Mouse (Mus musculus): ENCODE results near the gene Vmp1. TPM values are rescaled to one million over a fixed set of nuclear protein-coding genes. Genes with fewer than 3 reads are reported as not detected.

Gene Vmp1
- polyA plus RNA-seq, 1 experiment from 2014 or later = 119 TPM

GRCm38 (mm10) chr11:86570261-86570746 lies 113.3 kb downstream of the Vmp1 start:
- Histone ChIP-seq H3K27me3 (replicated peaks; ENCODE audit: control insufficient read depth, insufficient read depth, low read length) (no peaks in the 10 kb centered on the region), H3K36me3 (ENCODE audit: control insufficient read depth, insufficient read depth, low read length) (no peaks in the 10 kb centered on the region), H3K27ac (ENCODE audit: low read depth, low read length) (no peak overlapping the region), H3K4me1 (ENCODE audit: control insufficient read depth, insufficient read depth, low read length) (no peaks in the 10 kb centered on the region), H3K9ac (ENCODE audit: low read length) (no peak overlapping the region), H3K9me3 (replicated peaks; ENCODE audit: control insufficient read depth, low read length) (no peaks in the 10 kb centered on the region), H3K4me2 (ENCODE audit: low read length) (no peak overlapping the region), H3K4me3 (ENCODE audit: low read depth, low read length) (no peak overlapping the region)
- no peak for ATAC-seq
- WGBS = 81% methylated on average over 9 of the region's 9 CpGs
- DNase-seq (ENCODE audit: low spot score) = no peak

- no peaks in the 10 kb centered on the region for H3K27me3 ChIP-seq (replicated peaks; ENCODE audit: control insufficient read depth, insufficient read depth, low read length)
- 80% methylated on average over 3 of the region's 3 CpGs for WGBS
- no peak overlapping the region for H3K27ac ChIP-seq (ENCODE audit: low read depth, low read length)
- H3K9me3 ChIP-seq (replicated peaks; ENCODE audit: control insufficient read depth, low read length) = no peaks in the 10 kb centered on the region
- H3K4me2 ChIP-seq (ENCODE audit: low read length) = no peak overlapping the region
- peak; percentile 50 for DNase-seq (ENCODE audit: low spot score)
- no peak overlapping the region for H3K9ac ChIP-seq (ENCODE audit: low read length)
- H3K4me1 ChIP-seq (ENCODE audit: control insufficient read depth, insufficient read depth, low read length) = no peaks in the 10 kb centered on the region
- no peak overlapping the region for H3K4me3 ChIP-seq (ENCODE audit: low read depth, low read length)
- H3K36me3 ChIP-seq (ENCODE audit: control insufficient read depth, insufficient read depth, low read length) = no peaks in the 10 kb centered on the region
- ATAC-seq = no peak
These were observed 115.2 kb downstream of the Vmp1 start for GRCm38 (mm10) chr11:86568425-86568824.

GRCm38 (mm10) chr11:86558258-86558657 lies 125.4 kb downstream of the Vmp1 start:
- H3K9me3 ChIP-seq (replicated peaks; ENCODE audit: control insufficient read depth, low read length) = no peaks in the 10 kb centered on the region
- 82% methylated on average over 4 of the region's 4 CpGs for WGBS
- ATAC-seq (no peak), DNase-seq (ENCODE audit: low spot score) (no peak)
- H3K27me3 ChIP-seq (replicated peaks; ENCODE audit: control insufficient read depth, insufficient read depth, low read length) = no peaks in the 10 kb centered on the region
- no peak overlapping the region for H3K27ac ChIP-seq (ENCODE audit: low read depth, low read length)
- H3K4me2 ChIP-seq (ENCODE audit: low read length) = no peak overlapping the region
- no peak overlapping the region for H3K9ac ChIP-seq (ENCODE audit: low read length)
- H3K36me3 ChIP-seq (ENCODE audit: control insufficient read depth, insufficient read depth, low read length) = peaks cover 13% of the 10 kb centered on the region
- no peaks in the 10 kb centered on the region for H3K4me1 ChIP-seq (ENCODE audit: control insufficient read depth, insufficient read depth, low read length)
- no peak overlapping the region for H3K4me3 ChIP-seq (ENCODE audit: low read depth, low read length)

- Histone ChIP-seq H3K27ac (ENCODE audit: low read depth, low read length) (no peak overlapping the region), H3K4me2 (ENCODE audit: low read length) (no peak overlapping the region), H3K9me3 (replicated peaks; ENCODE audit: control insufficient read depth, low read length) (no peaks in the 10 kb centered on the region), H3K27me3 (replicated peaks; ENCODE audit: control insufficient read depth, insufficient read depth, low read length) (no peaks in the 10 kb centered on the region), H3K4me1 (ENCODE audit: control insufficient read depth, insufficient read depth, low read length) (no peaks in the 10 kb centered on the region), H3K4me3 (ENCODE audit: low read depth, low read length) (no peak overlapping the region), H3K9ac (ENCODE audit: low read length) (no peak overlapping the region), H3K36me3 (ENCODE audit: control insufficient read depth, insufficient read depth, low read length) (peaks cover 5% of the 10 kb centered on the region; the same call in 1 of the 2 replicates)
- WGBS = 94% methylated on average over 6 of the region's 6 CpGs
- DNase-seq (ENCODE audit: low spot score) (no peak), ATAC-seq (no peak)
These were observed 130.1 kb downstream of the Vmp1 start for GRCm38 (mm10) chr11:86553525-86553924.

- Histone ChIP-seq H3K27me3 (replicated peaks; ENCODE audit: control insufficient read depth, insufficient read depth, low read length) (no peaks in the 10 kb centered on the region), H3K4me3 (ENCODE audit: low read depth, low read length) (no peak overlapping the region), H3K9ac (ENCODE audit: low read length) (no peak overlapping the region), H3K4me1 (ENCODE audit: control insufficient read depth, insufficient read depth, low read length) (peaks cover 8% of the 10 kb centered on the region; the same call in 1 of the 2 replicates), H3K36me3 (ENCODE audit: control insufficient read depth, insufficient read depth, low read length) (0 out of 2 replicates have a peak, but pooled peaks cover 2% of the 10 kb centered on the region), H3K9me3 (replicated peaks; ENCODE audit: control insufficient read depth, low read length) (no peaks in the 10 kb centered on the region), H3K27ac (ENCODE audit: low read depth, low read length) (no peak overlapping the region), H3K4me2 (ENCODE audit: low read length) (no peak overlapping the region)
- DNase-seq (ENCODE audit: low spot score) = no peak
- 100% methylated on average over 1 of the region's 1 CpGs for WGBS
- ATAC-seq = no peak
These were observed 136.2 kb downstream of the Vmp1 start for GRCm38 (mm10) chr11:86547412-86547811.

GRCm38 (mm10) chr11:86545556-86545955 lies 138.1 kb downstream of the Vmp1 start:
- Histone ChIP-seq H3K27me3 (replicated peaks; ENCODE audit: control insufficient read depth, insufficient read depth, low read length) (no peaks in the 10 kb centered on the region), H3K9me3 (replicated peaks; ENCODE audit: control insufficient read depth, low read length) (no peaks in the 10 kb centered on the region), H3K4me1 (ENCODE audit: control insufficient read depth, insufficient read depth, low read length) (peaks cover 8% of the 10 kb centered on the region; the same call in 1 of the 2 replicates), H3K9ac (ENCODE audit: low read length) (peak overlapping the region; percentile 37; the same call in 1 of the 2 replicates), H3K4me2 (ENCODE audit: low read length) (peak overlapping the region; percentile 83), H3K4me3 (ENCODE audit: low read depth, low read length) (peak overlapping the region; percentile 96), H3K27ac (ENCODE audit: low read depth, low read length) (no peak overlapping the region), H3K36me3 (ENCODE audit: control insufficient read depth, insufficient read depth, low read length) (no peaks in the 10 kb centered on the region)
- DNase-seq (ENCODE audit: low spot score) = no peak
- ATAC-seq = no peak
- 80% methylated on average over 8 of the region's 8 CpGs for WGBS

- Histone ChIP-seq H3K4me2 (ENCODE audit: low read length) (peak within 1 kb of the TSS; percentile 83), H3K27ac (ENCODE audit: low read depth, low read length) (peak within 1 kb of the TSS; percentile 84), H3K36me3 (ENCODE audit: control insufficient read depth, insufficient read depth, low read length) (no peaks in the 10 kb centered on the region), H3K9ac (ENCODE audit: low read length) (peak within 1 kb of the TSS; percentile 94), H3K27me3 (replicated peaks; ENCODE audit: control insufficient read depth, insufficient read depth, low read length) (no peaks in the 10 kb centered on the region), H3K4me3 (ENCODE audit: low read depth, low read length) (peak within 1 kb of the TSS; percentile 96), H3K9me3 (replicated peaks; ENCODE audit: control insufficient read depth, low read length) (no peaks in the 10 kb centered on the region), H3K4me1 (ENCODE audit: control insufficient read depth, insufficient read depth, low read length) (peaks cover 8% of the 10 kb centered on the region; the same call in 1 of the 2 replicates)
- ATAC-seq (peak; percentile 99), DNase-seq (ENCODE audit: low spot score) (peak; percentile 100)
- WGBS = under 1% methylated on average over 43 of the region's 43 CpGs
These were observed 138.9 kb downstream of the Vmp1 start, which contains the start of the genes Rps6kb1 and Tubd1 for GRCm38 (mm10) chr11:86544639-86545299. Rps6kb1 (minus strand) TSS chr11:86544805. Tubd1 (plus strand) TSS chr11:86544991.

GRCm38 (mm10) chr11:86543960-86544638 lies 139.5 kb downstream of the Vmp1 start:
- peak overlapping the region; percentile 96 for H3K4me3 ChIP-seq (ENCODE audit: low read depth, low read length)
- no peaks in the 10 kb centered on the region for H3K36me3 ChIP-seq (ENCODE audit: control insufficient read depth, insufficient read depth, low read length)
- DNase-seq (ENCODE audit: low spot score) = peak; percentile 20
- H3K27ac ChIP-seq (ENCODE audit: low read depth, low read length) = peak overlapping the region; percentile 84
- peak; percentile 43 for ATAC-seq
- peak overlapping the region; percentile 94 for H3K9ac ChIP-seq (ENCODE audit: low read length)
- 1% methylated on average over 49 of the region's 50 CpGs for WGBS
- H3K4me2 ChIP-seq (ENCODE audit: low read length) = peak overlapping the region; percentile 83
- peaks cover 8% of the 10 kb centered on the region; the same call in 1 of the 2 replicates for H3K4me1 ChIP-seq (ENCODE audit: control insufficient read depth, insufficient read depth, low read length)
- H3K27me3 ChIP-seq (replicated peaks; ENCODE audit: control insufficient read depth, insufficient read depth, low read length) = no peaks in the 10 kb centered on the region
- H3K9me3 ChIP-seq (replicated peaks; ENCODE audit: control insufficient read depth, low read length) = no peaks in the 10 kb centered on the region
